ENCODE assay signal across 13 mouse cellular contexts in the genomic region with DNA sequence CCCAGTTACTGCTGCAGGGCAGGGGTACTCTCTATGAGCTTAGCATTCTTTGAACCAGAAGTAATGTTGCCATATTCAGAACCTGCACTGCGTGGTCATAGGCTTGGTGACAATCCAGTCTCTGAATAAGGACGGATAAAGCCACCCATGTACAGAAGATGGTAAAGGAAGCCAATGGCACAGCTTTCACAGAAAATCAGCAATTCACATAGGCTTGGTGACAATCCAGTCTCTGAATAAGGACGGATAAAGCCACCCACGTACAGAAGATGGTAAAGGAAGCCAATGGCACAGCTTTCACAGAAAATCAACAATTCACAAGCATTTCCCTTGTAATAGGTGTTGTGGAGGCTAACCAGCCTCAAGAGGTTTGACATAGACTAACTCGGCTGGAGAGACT.
"Had no signal": no experiment of that assay in that cellular context is flagged by ENCODE, and none has a peak within 500 bp of the region (broad histone marks: within the 10 kb centered on the region; RNA-seq: fewer than 3 reads in every experiment).

No protein-coding gene starts in this region.

- DNase-seq: liver, postnatal 0 days; lung, adult 18-20 months; lung, adult 2 months; lung, embryonic 14.5 days; lung, postnatal 10 days; lung, postnatal 14 days; lung, postnatal 36 days; lung, postnatal 4 days; midbrain, embryonic 14.5 days had no signal

- ATAC-seq: lung, postnatal 0 days; midbrain, embryonic 13.5 days; midbrain, embryonic 15.5 days; midbrain, embryonic 16.5 days had no signal
